ENCODE assay signal across 18 mouse cellular contexts in the genomic region with DNA sequence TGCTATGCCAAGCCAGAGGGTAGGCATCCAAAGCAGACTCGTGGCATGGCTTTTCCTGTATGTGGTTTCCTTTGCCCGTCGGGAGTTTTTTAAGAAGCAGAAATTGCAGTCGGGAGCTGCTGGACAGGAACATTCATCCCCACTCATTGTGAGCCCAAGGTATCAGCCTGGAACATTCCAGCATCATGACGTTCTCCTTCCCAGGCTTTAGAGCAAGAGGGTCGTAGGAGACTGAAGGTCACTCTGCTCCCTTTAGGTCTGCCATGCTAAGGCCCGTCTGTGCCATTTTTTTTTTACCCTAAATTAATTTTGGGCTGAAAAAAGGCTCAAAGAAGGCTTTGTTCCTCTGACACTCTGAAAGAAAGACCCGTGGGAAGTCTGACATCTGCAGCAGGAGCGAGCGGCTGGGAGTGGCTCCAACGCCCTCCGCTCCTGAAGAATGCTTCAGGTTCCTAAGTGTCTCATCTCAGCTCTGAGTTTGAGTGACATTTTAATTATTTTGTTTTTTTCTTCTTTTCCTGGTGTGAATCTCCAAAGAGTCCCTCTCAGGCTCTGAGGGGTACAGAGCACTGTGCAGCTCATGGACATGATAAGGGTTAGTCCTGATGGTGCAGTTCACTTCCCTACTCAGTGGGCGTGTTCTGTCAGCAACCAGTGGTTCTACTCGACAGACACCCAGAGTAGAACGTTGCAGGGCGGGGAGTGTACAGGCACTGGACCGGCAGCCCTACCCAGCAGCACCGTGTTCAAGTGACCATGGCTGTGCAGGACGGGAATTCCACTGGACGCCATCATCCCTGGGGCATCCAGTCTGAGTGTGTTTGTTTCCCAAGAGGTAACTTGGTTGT. TPM values are rescaled to one million over a fixed set of nuclear protein-coding genes. Genes with fewer than 3 reads are reported as not detected.
DNase-seq lines count a peak whose midpoint lies in the region; ATAC-seq and TF ChIP-seq lines count a peak whose summit lies in the region.
"Had no signal": no experiment of that assay in that cellular context is flagged by ENCODE, and none has a peak within 500 bp of the region (broad histone marks: within the 10 kb centered on the region; RNA-seq: fewer than 3 reads in every experiment).

No protein-coding gene starts in this region.

- peak overlapping the region; percentile 82 for H3K27ac ChIP-seq in hindbrain, embryonic 10.5 days
- no peak overlapping the region for H3K27ac ChIP-seq in hindbrain, postnatal 0 days
- peak overlapping the region; percentile 20; the same call in 1 of the 2 replicates for H3K27ac ChIP-seq in midbrain, embryonic 12.5 days (replicated peaks)
- H3K27ac ChIP-seq in midbrain, embryonic 15.5 days = no peak overlapping the region
- H3K27ac ChIP-seq in limb, embryonic 10.5 days = peak overlapping the region; percentile 53; the same call in 1 of the 2 replicates
- H3K27ac ChIP-seq: limb, embryonic 15.5 days; midbrain, embryonic 13.5 days had no signal

- no peak overlapping the region for H3K4me3 ChIP-seq in hindbrain, embryonic 10.5 days
- no peak overlapping the region for H3K4me3 ChIP-seq in hindbrain, postnatal 0 days (ENCODE audit: low read length)
- no peak overlapping the region for H3K4me3 ChIP-seq in midbrain, embryonic 12.5 days
- H3K4me3 ChIP-seq in midbrain, embryonic 15.5 days = no peak overlapping the region
- H3K4me3 ChIP-seq in limb, embryonic 10.5 days = no peak overlapping the region
- H3K4me3 ChIP-seq: erythroblast, embryonic 14.5 days; limb, embryonic 15.5 days; midbrain, embryonic 13.5 days had no signal

- no peak; the same call in 1 of the 2 replicates for ATAC-seq in hindbrain, postnatal 0 days
- no peak for ATAC-seq in midbrain, embryonic 12.5 days (ENCODE audit: low FRiP score, low read depth)
- ATAC-seq in midbrain, embryonic 15.5 days (replicated peaks) = no peak
- ATAC-seq: lung, postnatal 0 days; midbrain, embryonic 13.5 days had no signal

- H3K27me3 ChIP-seq in hindbrain, embryonic 10.5 days (ENCODE audit: insufficient read depth, poor library complexity, severe bottlenecking) = no peaks in the 10 kb centered on the region
- H3K27me3 ChIP-seq in hindbrain, postnatal 0 days (ENCODE audit: insufficient read depth, low read length) = no peaks in the 10 kb centered on the region
- no peaks in the 10 kb centered on the region; the same call in 1 of the 2 replicates for H3K27me3 ChIP-seq in midbrain, embryonic 12.5 days
- no peaks in the 10 kb centered on the region for H3K27me3 ChIP-seq in midbrain, embryonic 15.5 days (replicated peaks)
- no peaks in the 10 kb centered on the region for H3K27me3 ChIP-seq in limb, embryonic 10.5 days (ENCODE audit: low read depth, poor library complexity, severe bottlenecking)
- H3K27me3 ChIP-seq: limb, embryonic 15.5 days; midbrain, embryonic 13.5 days had no signal

- H3K36me3 ChIP-seq in hindbrain, embryonic 10.5 days = peaks cover 5% of the 10 kb centered on the region
- H3K36me3 ChIP-seq in hindbrain, postnatal 0 days (ENCODE audit: insufficient read depth, low read length) = no peaks in the 10 kb centered on the region
- no peaks in the 10 kb centered on the region for H3K36me3 ChIP-seq in midbrain, embryonic 12.5 days
- H3K36me3 ChIP-seq in midbrain, embryonic 15.5 days (replicated peaks) = no peaks in the 10 kb centered on the region
- H3K36me3 ChIP-seq in limb, embryonic 10.5 days = peaks cover 21% of the 10 kb centered on the region
- H3K36me3 ChIP-seq: limb, embryonic 15.5 days; midbrain, embryonic 13.5 days had no signal

- peaks cover 49% of the 10 kb centered on the region for H3K4me1 ChIP-seq in hindbrain, embryonic 10.5 days (replicated peaks)
- peaks cover 14% of the 10 kb centered on the region; the same call in 1 of the 2 replicates for H3K4me1 ChIP-seq in hindbrain, postnatal 0 days (ENCODE audit: insufficient read depth, low read length)
- H3K4me1 ChIP-seq in midbrain, embryonic 12.5 days = peaks cover 33% of the 10 kb centered on the region
- peaks cover 5% of the 10 kb centered on the region; the same call in 1 of the 2 replicates for H3K4me1 ChIP-seq in midbrain, embryonic 15.5 days
- H3K4me1 ChIP-seq in limb, embryonic 10.5 days = peaks cover 19% of the 10 kb centered on the region

- H3K9me3 ChIP-seq in hindbrain, embryonic 10.5 days = 0 out of 2 replicates have a peak, but pooled peaks cover under 1% of the 10 kb centered on the region
- no peaks in the 10 kb centered on the region for H3K9me3 ChIP-seq in hindbrain, postnatal 0 days (ENCODE audit: low read length)
- H3K9me3 ChIP-seq in midbrain, embryonic 12.5 days = no peaks in the 10 kb centered on the region
- no peaks in the 10 kb centered on the region for H3K9me3 ChIP-seq in midbrain, embryonic 15.5 days
- no peaks in the 10 kb centered on the region for H3K9me3 ChIP-seq in limb, embryonic 10.5 days (replicated peaks)
- H3K9me3 ChIP-seq: limb, embryonic 15.5 days; midbrain, embryonic 13.5 days had no signal

- TF ChIP-seq CTCF in hindbrain, postnatal 0 days (IDR thresholded peaks at IDR 0.05; ENCODE audit: low read depth) = no peak

- H3K4me2 ChIP-seq in hindbrain, postnatal 0 days (ENCODE audit: low read depth, low read length) = no peak overlapping the region
- no peak overlapping the region for H3K4me2 ChIP-seq in midbrain, embryonic 12.5 days (replicated peaks)
- no peak overlapping the region for H3K4me2 ChIP-seq in midbrain, embryonic 15.5 days
- H3K4me2 ChIP-seq: limb, embryonic 15.5 days; midbrain, embryonic 13.5 days had no signal

- peak; percentile 19 for DNase-seq in embryo, embryonic 10 days (ENCODE audit: low spot score)
- no peak for DNase-seq in embryo, embryonic 11 days
- DNase-seq in hindbrain, embryonic 10.5 days (ENCODE audit: low spot score) = peak; percentile 40
- DNase-seq in hindbrain, postnatal 0 days (ENCODE audit: low spot score) = no peak
- no peak for DNase-seq in limb, embryonic 10.5 days (ENCODE audit: low spot score)
- DNase-seq in cerebellum, postnatal 10 days = no peak
- DNase-seq: adrenal gland, postnatal 25 days; cerebellum, adult 8-10 months; gastrocnemius, postnatal 14 days; kidney, adult 9 months; thymus, postnatal 14 days had no signal

- no peak overlapping the region for H3K9ac ChIP-seq in hindbrain, postnatal 0 days (replicated peaks; ENCODE audit: low read length)
- H3K9ac ChIP-seq in midbrain, embryonic 12.5 days (replicated peaks) = no peak overlapping the region
- H3K9ac ChIP-seq in midbrain, embryonic 15.5 days = no peak overlapping the region
- H3K9ac ChIP-seq: limb, embryonic 15.5 days; midbrain, embryonic 13.5 days had no signal

- WGBS in hindbrain, embryonic 10.5 days = 40% methylated on average over 20 of the region's 20 CpGs
- WGBS in hindbrain, postnatal 0 days = 33% methylated on average over 20 of the region's 20 CpGs
- WGBS in midbrain, embryonic 12.5 days = 52% methylated on average over 20 of the region's 20 CpGs
- WGBS in midbrain, embryonic 15.5 days = 53% methylated on average over 20 of the region's 20 CpGs
- 83% methylated on average over 20 of the region's 20 CpGs for WGBS in limb, embryonic 10.5 days

RNA-seq across cellular contexts. Expression of a gene that starts 47.5 kb away (rescaled TPM):
- 27.3 and 29.4 TPM in 2 replicates for polyA plus RNA-seq in hindbrain, embryonic 10.5 days (2016; fragmentation: Nextera tagmentation; extraction: Ambion mirVana)
- 38.1 and 45.1 TPM in 2 replicates for total RNA-seq in hindbrain, postnatal 0 days (2014; rRNA removed)
- polyA plus RNA-seq in hindbrain, postnatal 0 days (2015; fragmentation: Nextera tagmentation; extraction: Ambion mirVana) = 21.4 and 22.4 TPM in 2 replicates
- 20.5 and 21.5 TPM in 2 replicates for polyA plus RNA-seq in midbrain, embryonic 12.5 days (2016; fragmentation: Nextera tagmentation; extraction: Ambion mirVana)
- polyA plus RNA-seq in midbrain, embryonic 15.5 days (2015; fragmentation: Nextera tagmentation; extraction: Ambion mirVana) = 23.2 and 24.9 TPM in 2 replicates
- polyA plus RNA-seq in limb, embryonic 10.5 days (2016; fragmentation: Nextera tagmentation; extraction: Ambion mirVana) = 28.9 and 29.0 TPM in 2 replicates

RNA-seq across cellular contexts. Expression of a gene that starts 55.9 kb away (rescaled TPM):
- 9.1 and 10.7 TPM in 2 replicates for polyA plus RNA-seq in hindbrain, embryonic 10.5 days (2016; fragmentation: Nextera tagmentation; extraction: Ambion mirVana)
- total RNA-seq in hindbrain, postnatal 0 days (2014; rRNA removed) = 52.1 and 54.5 TPM in 2 replicates
- polyA plus RNA-seq in hindbrain, postnatal 0 days (2015; fragmentation: Nextera tagmentation; extraction: Ambion mirVana) = 28.9 and 31.5 TPM in 2 replicates
- 3.2 and 4.7 TPM in 2 replicates for polyA plus RNA-seq in midbrain, embryonic 12.5 days (2016; fragmentation: Nextera tagmentation; extraction: Ambion mirVana)
- polyA plus RNA-seq in midbrain, embryonic 15.5 days (2015; fragmentation: Nextera tagmentation; extraction: Ambion mirVana) = 10.7 and 15.2 TPM in 2 replicates
- 11.1 and 13.1 TPM in 2 replicates for polyA plus RNA-seq in limb, embryonic 10.5 days (2016; fragmentation: Nextera tagmentation; extraction: Ambion mirVana)
- total RNA-seq: neutrophil, adult 5-6 weeks had no signal
- polyA plus RNA-seq: erythroblast, embryonic 14.5 days had no signal

Comparison
In these comparisons a context has a peak if more than half of its experiments do, and no peak if none do; other contexts are left out.
1. DNase-seq: peak in embryo, embryonic 10 days (single experiment) and hindbrain, embryonic 10.5 days (single experiment); none in embryo, embryonic 11 days (single experiment), hindbrain, postnatal 0 days (single experiment), limb, embryonic 10.5 days (single experiment) and cerebellum, postnatal 10 days (0 of 2).
2. H3K27ac ChIP-seq: peak in hindbrain, embryonic 10.5 days (single experiment), midbrain, embryonic 12.5 days (single experiment) and limb, embryonic 10.5 days (single experiment); none in hindbrain, postnatal 0 days (single experiment) and midbrain, embryonic 15.5 days (single experiment).